29 mouse cellular contexts compared by ENCODE assay signal in genomic region chr17:68134373-68134772, GRCm38 (mm10).
DNase-seq lines count a peak whose midpoint lies in the region; ATAC-seq lines count a peak whose summit lies in the region.
"Had no signal": no experiment of that assay in that cellular context is flagged by ENCODE, and none has a peak within 500 bp of the region (broad histone marks: within the 10 kb centered on the region; RNA-seq: fewer than 3 reads in every experiment).

No protein-coding gene starts in this region.

- ATAC-seq in heart, embryonic 13.5 days (ENCODE audit: extremely low read depth, insufficient number of reproducible peaks, low FRiP score, low TSS enrichment) = no peak
- no peak for ATAC-seq in heart, embryonic 11.5 days (replicated peaks; ENCODE audit: insufficient number of reproducible peaks, low FRiP score, low TSS enrichment)
- ATAC-seq in common myeloid progenitor, adult 5-6 weeks (replicated peaks; ENCODE audit: low read depth, poor library complexity, severe bottlenecking) = peak; percentile 73
- ATAC-seq in megakaryocyte, adult 5-6 weeks (ENCODE audit: poor library complexity, severe bottlenecking) = peak; percentile 77
- ATAC-seq: forebrain, embryonic 16.5 days; hindbrain, postnatal 0 days; inflammation-experienced regulatory T-cells, adult 6 months; intestine, embryonic 16.5 days; Patski had no signal

- H3K4me1 ChIP-seq in heart, embryonic 13.5 days = 0 out of 2 replicates have a peak, but pooled peaks cover 13% of the 10 kb centered on the region
- no peaks in the 10 kb centered on the region; the same call in 1 of the 2 replicates for H3K4me1 ChIP-seq in heart, embryonic 11.5 days (ENCODE audit: control insufficient read depth, insufficient read depth, low read length)
- H3K4me1 ChIP-seq: forebrain, embryonic 12.5 days; hindbrain, embryonic 13.5 days had no signal

- H3K27ac ChIP-seq in heart, embryonic 13.5 days (replicated peaks) = no peak overlapping the region
- H3K27ac ChIP-seq in heart, embryonic 11.5 days (ENCODE audit: low read depth, low read length) = no peak overlapping the region
- H3K27ac ChIP-seq: embryonic facial prominence, embryonic 12.5 days; embryonic facial prominence, embryonic 15.5 days; forebrain, embryonic 12.5 days; gastrocnemius, adult 2 months; hindbrain, embryonic 10.5 days; hindbrain, embryonic 13.5 days; hindbrain, postnatal 0 days had no signal

- H3K4me3 ChIP-seq in heart, embryonic 13.5 days = no peak overlapping the region
- H3K4me3 ChIP-seq in heart, embryonic 11.5 days (ENCODE audit: low read depth, low read length) = no peak overlapping the region
- H3K4me3 ChIP-seq: embryonic facial prominence, embryonic 12.5 days; embryonic facial prominence, embryonic 15.5 days; forebrain, embryonic 12.5 days; gastrocnemius, adult 2 months; hindbrain, embryonic 10.5 days; hindbrain, embryonic 13.5 days had no signal

- H3K4me2 ChIP-seq in heart, embryonic 13.5 days = peak overlapping the region; percentile 6; the same call in 1 of the 2 replicates
- H3K4me2 ChIP-seq in heart, embryonic 11.5 days = no peak overlapping the region
- H3K4me2 ChIP-seq: embryonic facial prominence, embryonic 12.5 days; embryonic facial prominence, embryonic 15.5 days; forebrain, embryonic 12.5 days; hindbrain, embryonic 13.5 days had no signal

- DNase-seq in gonadal fat pad, adult 2 months (ENCODE audit: low read depth) = peak; percentile 96
- no peak for DNase-seq in frontal cortex, postnatal 10 days (ENCODE audit: low spot score in 2 of 2)
- DNase-seq in layer of hippocampus, adult 11-12 months (ENCODE audit: low spot score) = no peak
- DNase-seq: adrenal gland, postnatal 10 days; adrenal gland, postnatal 36 days; B cell, adult 2 months; cerebellum, adult 11-12 months; cerebellum, adult 8-10 months; cerebellum, postnatal 10 days; cerebellum, postnatal 36 days; gastrocnemius, adult 2 months; gastrocnemius, postnatal 14 days; kidney, adult 18-20 months had no signal

- no peaks in the 10 kb centered on the region for H3K27me3 ChIP-seq in heart, embryonic 13.5 days (replicated peaks)
- H3K27me3 ChIP-seq in heart, embryonic 11.5 days (ENCODE audit: control insufficient read depth, insufficient read depth, low read length) = no peaks in the 10 kb centered on the region
- H3K27me3 ChIP-seq: CH12.LX; embryonic facial prominence, embryonic 12.5 days; embryonic facial prominence, embryonic 15.5 days; forebrain, embryonic 12.5 days; hindbrain, embryonic 13.5 days; Patski had no signal

- no peaks in the 10 kb centered on the region for H3K9me3 ChIP-seq in heart, embryonic 13.5 days
- no peaks in the 10 kb centered on the region for H3K9me3 ChIP-seq in heart, embryonic 11.5 days (replicated peaks; ENCODE audit: control insufficient read depth, low read length)
- H3K9me3 ChIP-seq: embryonic facial prominence, embryonic 12.5 days; embryonic facial prominence, embryonic 15.5 days; forebrain, embryonic 12.5 days; hindbrain, embryonic 10.5 days; hindbrain, embryonic 13.5 days had no signal

- no peaks in the 10 kb centered on the region for H3K36me3 ChIP-seq in heart, embryonic 13.5 days
- no peaks in the 10 kb centered on the region for H3K36me3 ChIP-seq in heart, embryonic 11.5 days (ENCODE audit: control insufficient read depth, insufficient read depth, low read length)
- H3K36me3 ChIP-seq: embryonic facial prominence, embryonic 12.5 days; embryonic facial prominence, embryonic 15.5 days; forebrain, embryonic 12.5 days; G1E; hindbrain, embryonic 10.5 days; hindbrain, embryonic 13.5 days had no signal

- WGBS in heart, embryonic 13.5 days = 44% methylated on average over 10 of the region's 10 CpGs
- 48% methylated on average over 10 of the region's 10 CpGs for WGBS in heart, embryonic 11.5 days (ENCODE audit: insufficient replicate concordance)

- H3K9ac ChIP-seq in heart, embryonic 13.5 days = no peak overlapping the region
- no peak overlapping the region for H3K9ac ChIP-seq in heart, embryonic 11.5 days (ENCODE audit: low read depth, low read length)
- H3K9ac ChIP-seq: embryonic facial prominence, embryonic 12.5 days; embryonic facial prominence, embryonic 15.5 days; forebrain, embryonic 12.5 days; hindbrain, embryonic 13.5 days had no signal

Comparison
In these comparisons a context has a peak if more than half of its experiments do, and no peak if none do; other contexts are left out.
1. ATAC-seq: peak in common myeloid progenitor, adult 5-6 weeks (single experiment) and megakaryocyte, adult 5-6 weeks (single experiment); none in heart, embryonic 13.5 days (single experiment) and heart, embryonic 11.5 days (single experiment).